Mouse (Mus musculus): ENCODE measurements around the gene Gm20604. TPM values are rescaled to one million over a fixed set of nuclear protein-coding genes. Genes with fewer than 3 reads are reported as not detected.
A peak's percentile ranks its signal among the peaks of the same experiment; 100 is the strongest.

Gm20604 gene
- polyA plus RNA-seq (2017; shearing (Covaris generic)): 1 to 10 TPM; 7.1 to 9.1 TPM

DNA sequence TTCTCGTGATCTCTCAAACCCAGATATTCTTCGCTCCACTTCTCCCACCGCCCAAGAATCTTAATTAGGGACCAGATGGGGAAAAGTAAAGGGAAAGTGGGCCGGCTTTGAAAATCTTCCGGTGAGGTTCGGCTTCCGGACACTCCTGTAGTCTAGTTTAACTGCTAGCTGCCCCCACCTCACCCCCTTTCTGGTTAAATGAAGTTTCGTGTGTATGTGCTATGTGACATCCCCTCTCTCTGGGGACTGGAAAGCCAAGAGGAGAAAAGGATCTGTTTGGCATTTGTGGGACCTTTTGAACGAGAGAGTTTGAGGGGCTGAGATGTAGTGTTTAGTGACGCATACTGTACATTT lies at the start of gene Gm20604:
Gm20604 (minus strand) TSS at position 270 of the 354 bp plus-strand sequence.
- no peak for ATAC-seq

DNA sequence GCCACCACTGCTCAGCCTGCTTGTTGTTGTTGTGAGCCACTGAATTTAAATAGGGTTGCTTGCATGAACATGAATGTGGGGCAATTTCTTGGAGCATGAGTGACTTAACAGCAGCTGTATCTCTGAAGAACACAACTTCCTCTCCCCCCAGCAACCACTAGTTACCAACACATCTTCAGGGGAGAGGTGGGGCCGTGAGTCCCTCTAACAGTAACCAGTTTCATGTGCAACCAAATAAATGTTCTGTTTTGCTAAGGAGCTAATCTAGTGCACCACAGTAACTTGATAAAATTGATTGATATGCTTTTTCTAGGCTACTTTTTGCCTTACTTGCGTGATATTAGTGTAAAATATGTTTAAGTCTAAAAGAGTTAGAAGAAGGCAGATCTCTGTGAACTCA lies 41.1 kb upstream of the Gm20604 start:
- ATAC-seq: no peak

DNA sequence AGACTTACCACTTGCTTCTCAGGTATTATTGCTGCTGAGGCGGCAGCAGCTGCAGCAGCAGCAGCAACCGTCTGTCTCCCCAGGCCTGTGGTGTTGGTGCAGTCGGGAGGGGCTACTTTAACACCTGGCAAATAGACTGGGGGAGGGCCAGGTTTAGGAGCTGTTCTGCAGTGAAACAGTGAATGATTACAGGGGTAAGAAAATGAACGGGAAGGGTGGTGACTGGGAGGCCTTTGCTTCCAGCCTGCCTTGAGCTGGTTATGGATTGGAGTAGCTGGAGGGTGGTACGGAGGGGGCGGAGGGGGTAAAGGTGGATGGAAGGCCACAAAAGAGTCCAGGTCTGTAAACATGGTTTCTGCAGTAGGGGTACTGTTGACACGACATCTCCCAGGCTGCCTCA lies 29.5 kb upstream of the Gm20604 start:
- no peak for ATAC-seq

DNA sequence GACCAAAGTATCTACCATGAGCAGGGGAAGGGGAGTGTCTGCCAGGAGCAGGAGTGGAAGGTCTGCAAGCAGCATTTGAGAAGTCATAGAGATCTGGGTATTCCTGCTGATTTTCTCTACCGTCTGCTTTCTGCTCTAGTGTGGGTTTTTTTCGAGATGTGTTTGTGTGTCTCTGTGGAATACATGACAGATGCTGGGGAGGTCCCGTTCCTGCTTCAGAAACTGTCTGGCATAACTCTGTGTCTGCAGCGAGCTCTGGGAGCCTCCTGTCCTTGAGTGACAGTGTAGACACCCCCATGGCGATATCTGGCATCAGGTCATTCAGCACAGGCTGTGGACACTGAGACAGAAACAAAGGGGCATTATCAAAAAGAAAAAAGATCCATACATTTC lies 27.1 kb upstream of the Gm20604 start:
- no peak for ATAC-seq

DNA sequence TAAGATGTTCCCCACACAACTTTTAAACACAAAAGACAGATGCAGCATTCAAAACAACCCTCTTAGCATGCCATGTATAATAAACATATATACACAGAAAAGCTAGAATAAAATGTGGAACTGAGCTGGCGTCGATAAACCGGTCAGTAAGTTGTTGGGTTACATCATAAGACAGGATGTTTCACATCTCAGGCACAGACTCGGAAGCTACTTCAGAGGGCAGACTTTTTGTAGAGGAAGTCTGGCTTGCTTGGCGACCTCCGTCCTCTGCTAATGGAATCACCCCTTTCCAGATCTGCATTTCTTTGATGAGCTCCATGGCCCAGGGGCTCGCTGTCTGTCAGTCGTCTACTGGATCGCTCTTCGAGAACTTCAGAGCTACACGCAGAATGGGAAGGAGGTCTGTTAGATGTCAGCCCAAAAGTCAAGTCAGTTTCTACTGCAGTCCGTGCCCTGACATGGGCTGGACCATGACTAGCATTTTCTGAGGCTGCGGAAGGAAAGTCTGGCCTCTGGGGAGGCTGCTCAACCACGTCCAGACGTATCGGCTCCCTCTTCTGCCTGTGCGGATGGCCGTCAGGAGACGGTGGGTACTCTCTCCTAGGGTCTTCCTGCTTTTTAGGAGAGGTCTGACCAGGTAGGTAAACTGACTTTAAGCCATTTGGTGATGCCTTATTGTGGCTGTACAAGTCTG lies 26.6 kb upstream of the Gm20604 start:
- no peak for ATAC-seq

DNA sequence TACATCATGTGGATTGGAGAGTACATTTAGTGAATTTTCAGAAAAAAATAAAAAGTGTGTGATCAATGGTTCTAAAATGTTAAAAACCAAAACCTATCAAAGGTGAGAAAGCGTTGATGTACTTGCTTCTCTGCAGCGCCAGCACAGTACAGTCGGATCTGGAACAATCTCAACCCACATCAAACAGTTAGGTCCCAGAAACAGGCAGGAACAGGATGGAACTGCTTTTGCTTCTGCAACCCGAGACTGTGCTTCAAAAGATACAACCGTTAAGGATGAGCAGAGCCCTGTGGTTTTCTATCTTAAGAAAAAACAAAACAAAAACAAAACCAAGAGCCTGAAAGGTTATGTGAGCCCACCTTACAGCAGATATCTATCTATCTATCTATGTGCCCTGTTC lies 24.4 kb upstream of the Gm20604 start:
- no peak for ATAC-seq

DNA sequence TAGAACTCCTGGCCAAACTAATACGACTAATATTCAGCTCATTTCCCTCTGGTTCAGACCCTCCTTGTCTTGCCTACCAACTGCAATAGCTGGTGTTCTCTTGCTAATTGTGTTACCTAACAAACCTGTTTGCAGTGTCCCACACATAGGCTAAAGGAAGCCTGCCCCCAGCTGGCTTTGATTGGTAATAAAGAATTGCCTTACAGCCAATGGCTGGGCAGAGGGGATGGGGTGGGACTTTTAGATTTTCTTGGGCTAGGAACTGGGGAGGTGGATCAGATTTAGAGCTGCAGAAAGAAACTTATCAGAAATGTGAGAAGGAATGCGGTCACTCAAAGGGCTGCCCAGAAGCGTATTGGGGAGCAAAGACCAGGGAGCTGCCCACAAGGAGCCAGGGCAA lies 21.0 kb upstream of the Gm20604 start:
- ATAC-seq: no peak

DNA sequence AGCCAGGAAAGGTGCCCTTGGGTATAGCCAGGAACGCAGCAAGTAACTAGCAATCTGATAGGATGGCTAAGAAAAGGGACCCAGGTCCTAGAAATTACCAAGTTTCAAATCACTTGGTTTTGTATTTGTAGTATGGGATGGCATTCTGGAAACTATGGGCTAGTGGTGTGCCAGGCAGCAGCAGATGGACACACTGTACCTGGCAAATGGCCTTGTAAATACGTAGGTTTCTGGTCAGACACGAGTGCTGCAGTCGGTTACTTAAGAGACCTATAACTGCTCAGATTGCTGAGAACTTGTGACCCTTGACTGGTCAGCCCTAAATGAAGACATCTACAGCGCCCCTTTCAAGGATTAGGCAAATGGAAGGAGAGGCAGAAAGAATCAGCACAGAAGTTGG lies 19.7 kb upstream of the Gm20604 start:
- no peak for ATAC-seq

DNA sequence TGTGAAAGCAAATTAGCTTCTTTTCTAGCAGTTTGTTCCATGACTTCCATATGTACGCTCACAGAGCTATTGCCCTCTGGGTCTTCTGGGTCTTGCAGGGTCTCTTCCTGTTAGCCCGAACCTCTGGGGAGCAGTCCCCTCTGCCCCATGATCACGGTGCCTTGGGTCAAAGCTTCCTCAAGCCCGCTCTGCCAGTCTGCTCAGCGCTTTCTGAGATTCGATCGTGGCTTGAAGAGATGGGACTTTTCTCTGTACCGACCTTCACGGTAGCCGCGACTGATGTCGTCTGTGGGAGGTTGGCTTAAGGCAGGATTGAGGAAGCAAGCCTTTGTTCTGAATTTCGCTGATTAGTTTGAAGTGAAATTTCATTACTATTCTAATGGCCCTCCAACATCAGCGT lies 17.6 kb upstream of the Gm20604 start:
- no peak for ATAC-seq

DNA sequence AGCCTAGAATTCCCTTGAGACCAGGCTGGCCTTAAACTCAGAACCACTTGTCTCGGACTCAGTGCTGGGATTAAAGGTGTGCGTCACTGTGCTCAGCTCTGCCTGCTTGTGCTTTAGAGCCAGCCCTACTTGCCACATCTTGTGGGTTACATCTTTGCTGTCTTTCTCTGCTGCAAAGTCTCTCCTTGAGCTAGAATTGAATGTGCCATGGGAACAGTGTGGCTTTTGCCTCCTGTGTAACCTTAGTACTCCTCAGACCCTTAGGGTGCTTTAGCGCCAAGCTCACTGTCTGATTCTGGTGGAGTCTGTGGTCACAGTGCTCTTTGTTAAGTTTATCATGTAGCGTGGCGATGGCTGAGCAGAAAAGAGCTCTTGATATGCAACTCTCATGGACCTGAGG lies 14.2 kb upstream of the Gm20604 start:
- ATAC-seq: no peak

DNA sequence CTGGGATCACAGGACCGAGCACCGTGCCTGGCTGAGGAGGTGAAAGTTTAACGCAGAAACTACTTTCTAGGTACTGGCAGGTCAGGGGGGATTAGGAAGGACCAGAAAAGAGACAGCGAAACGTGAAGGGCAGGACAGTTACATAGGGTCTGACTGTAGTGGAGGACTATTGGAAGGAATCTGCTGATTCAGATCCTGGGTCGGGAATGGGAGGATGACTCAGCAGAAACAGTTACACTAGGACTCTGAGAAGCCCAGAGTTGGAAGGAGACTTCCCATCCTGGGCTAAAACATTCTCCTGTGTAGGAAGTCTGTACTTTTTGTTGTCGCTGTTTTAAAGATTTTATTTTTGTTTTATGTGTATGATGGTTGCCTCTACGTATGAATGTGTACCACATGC lies 13.1 kb upstream of the Gm20604 start:
- ATAC-seq: no peak

DNA sequence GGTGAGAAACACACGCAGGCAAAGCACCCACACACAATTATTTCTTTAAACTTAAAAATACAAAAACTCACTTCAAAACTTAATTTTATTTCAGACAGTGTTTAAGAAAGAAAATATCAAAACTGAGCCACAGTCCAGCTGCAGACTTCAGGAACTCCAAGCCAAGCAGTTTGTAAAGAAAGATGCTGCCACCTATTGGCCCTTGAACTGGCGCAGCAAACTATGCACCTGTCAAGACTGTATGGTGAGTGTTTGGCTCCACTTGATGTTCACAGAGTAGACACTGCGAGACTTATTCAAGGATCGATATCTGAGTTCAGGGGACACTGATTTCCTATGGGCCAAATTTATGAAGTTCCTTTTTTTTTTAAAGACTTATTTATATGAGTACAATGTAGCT lies 10.5 kb upstream of the Gm20604 start:
- ATAC-seq: no peak

DNA sequence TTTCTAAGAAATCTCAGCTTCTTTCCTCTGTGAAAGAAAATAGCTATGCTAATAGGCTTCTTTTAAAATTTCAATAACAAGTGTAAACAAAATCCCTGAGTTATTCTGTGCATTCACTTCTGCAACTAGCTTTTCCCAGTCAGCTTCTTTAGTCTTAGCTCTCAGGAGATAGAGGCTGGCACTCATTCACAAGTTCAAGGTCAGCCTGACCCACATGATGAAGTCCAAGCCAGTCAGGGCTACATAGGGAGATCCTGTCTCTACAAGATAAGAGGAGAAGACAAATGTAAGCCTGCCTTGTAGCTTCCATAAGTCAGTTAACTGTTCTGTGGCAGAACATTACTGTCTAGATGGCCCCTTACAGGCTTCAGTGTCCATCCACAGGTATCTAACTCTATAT lies 5.2 kb upstream of the Gm20604 start:
- ATAC-seq: no peak

DNA sequence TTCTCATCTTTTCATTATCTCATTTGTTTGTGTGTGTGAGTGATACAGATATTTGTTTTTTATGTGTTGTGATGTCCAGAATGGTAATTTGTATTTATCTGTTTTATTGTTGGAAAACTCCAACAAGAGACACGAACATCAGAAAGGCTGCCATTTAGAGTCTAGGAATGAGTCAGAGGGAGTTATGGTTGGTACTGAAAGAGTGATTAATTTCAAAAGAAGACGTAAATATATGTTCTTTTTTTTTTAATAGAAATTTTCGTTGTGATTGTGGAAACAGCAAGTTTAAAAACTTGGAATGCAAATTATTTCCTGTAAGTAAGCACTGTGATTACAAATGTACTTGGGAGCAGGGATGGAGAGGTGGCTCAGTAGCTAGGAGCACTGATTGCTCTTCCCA lies 3.2 kb upstream of the Gm20604 start:
- no peak for ATAC-seq

DNA sequence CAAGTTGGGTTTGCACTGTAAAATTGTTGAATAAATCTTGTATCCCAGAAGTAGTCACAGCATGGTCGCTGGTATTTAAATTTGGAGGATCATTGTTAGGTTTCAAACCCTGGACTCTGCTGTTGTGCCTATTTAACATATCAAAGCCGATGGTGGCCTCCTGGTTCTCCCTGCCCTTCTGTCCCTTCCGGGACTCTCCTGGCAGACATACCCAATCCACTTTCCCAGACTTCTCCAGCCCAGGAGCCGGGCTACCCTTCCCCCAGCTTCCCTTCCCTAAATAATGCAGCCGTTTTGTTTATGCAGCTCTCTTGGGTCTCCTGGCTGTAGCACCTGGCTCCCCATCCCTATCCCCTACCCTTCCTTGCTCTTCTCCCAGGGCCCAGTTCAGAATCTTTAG lies 464 bp upstream of the Gm20604 start:
- no peak for ATAC-seq

DNA sequence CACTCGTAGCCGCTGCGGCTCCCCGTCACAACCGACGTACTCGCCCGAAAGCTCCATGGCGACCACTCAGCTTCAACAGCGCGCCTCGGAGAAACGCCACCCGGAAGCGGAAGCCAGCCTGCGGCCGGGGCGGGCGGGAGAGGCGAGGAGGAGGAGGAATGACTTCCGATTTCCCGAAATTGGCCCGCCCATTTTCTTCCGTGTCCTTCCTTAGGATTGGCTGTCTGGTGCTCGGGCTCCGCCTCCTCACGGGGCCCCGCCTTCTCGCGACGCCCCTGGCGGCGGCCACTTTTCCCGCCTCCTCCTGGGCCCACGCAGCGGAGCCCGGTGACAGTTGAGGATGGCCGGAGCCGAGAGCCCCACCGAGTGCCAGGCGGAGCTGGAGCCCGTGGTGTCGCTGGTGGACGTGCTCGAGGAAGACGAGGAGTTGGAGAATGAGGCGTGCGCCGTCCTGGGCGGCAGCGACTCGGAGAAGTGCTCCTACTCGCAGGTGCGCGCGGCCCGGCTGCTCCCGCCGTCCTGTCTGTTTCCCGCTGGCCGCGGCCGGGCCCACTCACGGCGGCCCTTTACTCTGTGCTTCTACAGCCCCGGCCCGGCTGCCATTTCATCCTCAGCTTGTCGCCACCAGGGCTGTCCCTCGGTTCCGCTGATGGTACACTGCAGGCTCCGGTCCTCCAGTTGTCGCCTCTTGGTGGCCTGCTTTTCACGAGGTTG lies 626 bp downstream of the Gm20604 start, which contains the start of the genes Gm28051, Gon7 and Ubr7:
Gm28051 (minus strand) TSS at position 77 of the 714 bp plus-strand sequence.
Gon7 (minus strand) TSS at position 115 of the 714 bp plus-strand sequence.
Ubr7 (plus strand) TSS at position 279 of the 714 bp plus-strand sequence.
- peak; percentile 91 for ATAC-seq

DNA sequence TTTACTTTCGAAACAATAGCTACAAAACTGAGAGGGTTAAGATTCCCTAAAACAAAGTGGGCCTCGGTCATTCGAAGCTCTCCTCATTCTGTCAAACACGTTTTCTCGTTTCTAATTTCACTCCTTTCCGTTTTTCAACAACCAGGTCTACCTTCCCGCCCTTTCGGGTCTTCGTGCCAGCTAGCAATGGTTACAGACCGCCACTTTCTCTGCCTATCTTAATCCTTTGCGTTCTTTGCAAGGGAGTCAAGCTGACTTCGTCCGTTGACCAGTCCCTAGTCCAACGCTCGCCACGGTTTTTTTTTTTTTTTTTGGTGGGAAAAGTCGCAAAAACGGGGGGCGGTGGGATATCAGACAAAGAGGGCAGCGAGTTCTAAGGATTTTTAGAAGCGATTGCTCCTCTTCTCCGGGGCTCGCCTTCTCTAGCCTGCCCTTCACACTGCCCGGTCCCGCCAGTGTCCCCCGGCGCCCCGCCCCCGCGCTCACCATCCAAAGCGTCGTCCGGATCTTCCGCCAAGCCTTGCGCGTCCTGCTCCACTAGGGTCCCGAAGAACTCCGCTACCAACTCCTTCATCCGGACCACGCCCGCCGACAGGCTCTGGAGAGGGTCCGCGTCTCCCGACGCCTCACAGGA lies 1.3 kb downstream of the Gm20604 start:
- ATAC-seq: no peak

DNA sequence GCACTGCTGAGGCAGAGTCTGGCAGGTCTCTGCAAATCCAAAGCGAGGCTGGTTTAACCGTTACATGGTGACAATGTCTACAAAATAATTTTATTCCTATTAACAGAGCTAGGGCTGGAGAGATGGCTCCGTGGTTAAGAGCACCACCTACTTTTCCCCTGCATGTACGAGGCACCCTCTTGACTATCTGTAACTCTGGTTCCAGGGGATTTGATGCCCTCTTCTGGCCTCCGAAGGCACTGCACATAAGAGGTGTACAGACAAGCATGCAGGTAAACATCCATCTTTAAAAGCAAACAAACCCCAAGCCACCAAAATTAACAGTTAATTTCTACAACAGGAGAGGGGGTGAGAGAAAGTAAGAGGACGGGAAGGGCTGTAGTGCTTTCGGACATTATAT lies 2.2 kb downstream of the Gm20604 start:
- ATAC-seq: no peak

DNA sequence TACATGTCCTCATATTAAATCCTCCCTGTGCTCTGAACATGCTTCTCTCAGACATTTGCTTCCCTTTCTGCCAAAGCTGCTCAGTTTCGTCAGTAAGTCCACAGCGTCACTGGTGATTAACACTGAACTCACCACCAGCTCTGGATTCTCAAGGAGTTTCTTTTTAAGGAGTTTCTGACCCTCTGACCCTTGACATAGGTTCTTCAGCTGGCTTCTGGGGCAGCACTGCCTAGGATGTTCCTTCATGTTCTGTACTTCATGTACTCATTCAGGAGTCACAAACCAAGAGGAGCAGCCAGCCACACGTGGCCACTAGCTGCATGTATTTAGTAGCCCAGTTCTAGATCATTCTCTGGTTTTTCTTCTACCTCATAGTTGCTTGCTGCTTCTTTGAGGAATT lies 10.2 kb downstream of the Gm20604 start:
- no peak for ATAC-seq

DNA sequence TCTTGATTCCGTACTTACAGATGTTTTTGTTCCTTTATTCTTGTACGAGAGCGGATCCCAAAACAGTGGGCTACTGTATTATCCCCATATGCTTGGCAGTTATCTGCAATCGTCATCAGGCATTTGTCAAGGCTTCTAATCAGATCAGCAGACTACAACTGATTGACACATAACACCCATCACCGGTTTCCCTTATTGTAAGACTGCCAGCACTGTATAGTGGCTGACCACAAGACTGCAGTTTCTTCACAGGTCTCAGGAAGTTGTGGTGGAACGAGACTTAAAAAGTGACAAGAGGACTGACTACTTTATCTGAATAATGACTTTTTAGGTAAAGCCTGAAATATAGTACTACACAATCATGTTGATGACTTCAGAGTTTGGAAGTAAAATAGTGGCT lies 13.6 kb downstream of the Gm20604 start:
- ATAC-seq: peak; percentile 81

DNA sequence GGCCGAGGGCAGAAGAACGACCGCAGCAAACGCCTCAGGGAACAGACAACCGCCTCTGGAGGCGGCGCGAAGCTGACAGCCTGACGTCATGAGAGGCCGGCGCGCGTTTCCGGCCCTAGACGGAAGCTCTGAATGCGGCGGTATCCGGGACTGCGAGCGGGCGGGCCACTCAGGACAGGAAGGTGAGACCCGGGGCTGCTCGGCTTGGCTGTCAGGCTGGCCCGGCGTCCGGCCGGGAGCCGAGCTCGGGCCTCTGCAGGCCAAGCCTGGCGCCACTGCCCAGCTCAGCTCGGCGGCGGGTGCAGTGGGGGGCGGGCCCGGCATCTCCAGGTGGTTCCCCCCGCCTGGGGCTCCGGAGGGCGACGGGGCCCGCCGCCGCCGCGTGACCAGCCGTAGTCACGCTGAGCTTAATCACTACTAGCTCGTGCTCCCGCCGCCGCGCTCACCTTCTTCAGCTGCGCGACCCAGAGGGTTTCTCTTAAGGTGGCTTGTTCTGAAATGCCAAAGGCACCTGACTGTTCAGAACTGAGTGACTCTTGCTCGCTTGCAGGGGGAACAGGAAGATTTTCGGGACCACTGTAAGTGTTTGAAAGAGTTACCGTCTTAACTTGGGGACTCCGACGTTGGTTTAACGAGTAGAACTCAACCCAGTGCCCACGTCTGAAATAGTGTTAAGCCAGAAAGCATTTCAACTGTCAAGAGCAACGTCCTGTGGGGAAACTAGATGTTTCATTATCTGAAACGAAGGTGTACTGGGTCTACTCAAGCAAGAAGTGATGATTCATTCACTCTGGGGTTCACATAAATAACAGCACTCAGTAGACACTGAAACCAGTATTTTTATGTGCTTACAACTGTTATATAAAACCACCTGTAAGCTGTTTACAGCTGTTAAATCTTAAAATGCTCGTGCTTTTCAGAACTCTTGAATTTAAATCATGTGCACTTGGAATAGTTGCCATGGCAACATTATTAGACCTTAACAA lies 14.6 kb downstream of the Gm20604 start, which contains the start of the genes Moap1 and Tmem251:
Moap1 (minus strand) TSS at position 73 of the 986 bp plus-strand sequence.
Tmem251 (plus strand) TSS at position 174 of the 986 bp plus-strand sequence.
- peak; percentile 88 for ATAC-seq

DNA sequence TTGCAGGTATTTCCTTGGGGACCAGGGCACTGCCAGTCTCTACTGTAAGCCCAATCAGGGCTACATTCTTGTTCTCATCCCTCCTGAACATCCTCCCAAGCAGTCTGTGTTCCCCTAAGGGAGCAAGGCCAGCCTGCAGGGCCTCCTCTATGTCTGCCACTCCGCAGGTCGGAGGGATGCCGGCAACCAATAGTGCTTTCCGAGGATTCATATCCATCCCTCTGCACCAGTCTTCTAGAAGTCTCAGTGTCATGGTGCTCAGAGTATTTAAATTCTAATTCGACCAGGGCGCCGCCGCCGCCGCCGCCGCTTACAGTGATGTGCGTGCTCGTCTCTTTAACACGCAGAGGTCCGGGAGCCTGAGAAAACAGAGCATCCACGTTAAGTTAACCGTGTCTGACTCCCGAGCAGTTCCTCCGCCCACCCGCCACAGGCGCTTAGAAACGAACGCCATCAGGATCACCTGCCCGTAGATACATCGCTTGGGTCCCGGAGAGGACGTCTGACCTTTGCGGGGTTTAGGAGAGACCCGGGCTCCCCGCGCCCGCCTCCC lies 15.4 kb downstream of the Gm20604 start:
- ATAC-seq: peak; percentile 15

Measured in activated CD4-positive, CD25-positive, alpha-beta regulatory T cell, adult 4 months (primary cell).